Mouse (Mus musculus) layer of hippocampus, adult 9-11 months (tissue): ENCODE results near the gene Klhl40.

Source experiments
- DNase-seq: peaks from one replicate; pipeline ENCODE4 v3.0.0; 2022

Gene Klhl40

GRCm38 (mm10) chr9:121777484-121778065, at the start of gene Klhl40:
Gene Klhl40, plus strand, starts transcription at chr9:121777607.
- DNase-seq = no peak

- no peak for DNase-seq
Measured at GRCm38 (mm10) chr9:121740490-121740889, 36.9 kb upstream of the Klhl40 start.

GRCm38 (mm10) chr9:121741168-121741567, 36.2 kb upstream of the Klhl40 start:
- DNase-seq = no peak

GRCm38 (mm10) chr9:121744051-121744450, 33.4 kb upstream of the Klhl40 start:
- DNase-seq = no peak

GRCm38 (mm10) chr9:121752774-121753173, 24.6 kb upstream of the Klhl40 start:
- DNase-seq = no peak

- no peak for DNase-seq
Measured at GRCm38 (mm10) chr9:121754624-121755023, 22.8 kb upstream of the Klhl40 start.

- no peak for DNase-seq
Measured at GRCm38 (mm10) chr9:121756785-121757184, 20.6 kb upstream of the Klhl40 start.

- no peak for DNase-seq
Measured at GRCm38 (mm10) chr9:121757432-121757831, 20.0 kb upstream of the Klhl40 start.

- DNase-seq = no peak
Measured at GRCm38 (mm10) chr9:121757835-121758814, 19.3 kb upstream of the Klhl40 start.

GRCm38 (mm10) chr9:121759091-121760081, 18.0 kb upstream of the Klhl40 start, which contains the start of gene Zfp651:
Gene Zfp651, plus strand, starts transcription at chr9:121759330.
- DNase-seq = peak; percentile 68

GRCm38 (mm10) chr9:121760271-121761090, 16.9 kb upstream of the Klhl40 start:
- DNase-seq = peak; percentile 30

- DNase-seq = no peak
Measured at GRCm38 (mm10) chr9:121761091-121761665, 16.2 kb upstream of the Klhl40 start.

- DNase-seq = no peak
Measured at GRCm38 (mm10) chr9:121761787-121762186, 15.6 kb upstream of the Klhl40 start.

GRCm38 (mm10) chr9:121762248-121762647, 15.2 kb upstream of the Klhl40 start:
- peak; percentile 35 for DNase-seq

- DNase-seq = peak; percentile 22
Measured at GRCm38 (mm10) chr9:121762761-121763160, 14.6 kb upstream of the Klhl40 start.

GRCm38 (mm10) chr9:121763716-121764115, 13.7 kb upstream of the Klhl40 start:
- DNase-seq = peak; percentile 22

- DNase-seq = no peak
Measured at GRCm38 (mm10) chr9:121765166-121765855, 12.1 kb upstream of the Klhl40 start.

- no peak for DNase-seq
Measured at GRCm38 (mm10) chr9:121772412-121772811, 5.0 kb upstream of the Klhl40 start.

GRCm38 (mm10) chr9:121775951-121776350, 1.5 kb upstream of the Klhl40 start:
- DNase-seq = no peak

GRCm38 (mm10) chr9:121776511-121776910, 896 bp upstream of the Klhl40 start:
- no peak for DNase-seq
